Mouse (Mus musculus): ENCODE measurements around the gene Klk11. TPM values are rescaled to one million over a fixed set of nuclear protein-coding genes. Genes with fewer than 3 reads are reported as not detected.

The Klk11 gene
- polyA plus RNA-seq (2015; fragmentation: Illumina TruSeq; extraction: RNeasy Lipid Tissue Mini Kit (QIAGEN cat#74804); ENCODE audit: low read depth, low replicate concordance) = not detected

DNA sequence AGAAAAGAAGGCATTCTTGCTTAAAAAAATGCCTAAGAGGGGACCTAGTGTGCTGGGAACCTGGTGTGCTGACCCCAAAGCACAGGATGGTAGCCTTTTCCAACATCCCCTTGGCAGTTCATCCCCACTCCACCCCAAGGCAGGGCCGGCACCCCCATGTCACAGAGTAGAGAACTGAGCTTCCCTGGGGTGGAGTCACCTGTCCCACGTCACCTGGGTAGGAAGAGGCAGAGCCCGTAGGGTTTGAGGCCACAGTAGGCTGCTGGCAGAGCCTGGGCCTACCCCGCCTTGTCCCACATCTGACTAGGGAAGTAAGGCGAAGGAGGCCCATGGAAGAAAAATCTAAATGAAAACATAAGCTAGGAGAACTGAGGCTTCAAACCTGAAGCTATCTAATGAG, at the start of gene Klk11:
Gene Klk11, plus strand, starts transcription at position 241 of the 400 bp plus-strand sequence.

DNA sequence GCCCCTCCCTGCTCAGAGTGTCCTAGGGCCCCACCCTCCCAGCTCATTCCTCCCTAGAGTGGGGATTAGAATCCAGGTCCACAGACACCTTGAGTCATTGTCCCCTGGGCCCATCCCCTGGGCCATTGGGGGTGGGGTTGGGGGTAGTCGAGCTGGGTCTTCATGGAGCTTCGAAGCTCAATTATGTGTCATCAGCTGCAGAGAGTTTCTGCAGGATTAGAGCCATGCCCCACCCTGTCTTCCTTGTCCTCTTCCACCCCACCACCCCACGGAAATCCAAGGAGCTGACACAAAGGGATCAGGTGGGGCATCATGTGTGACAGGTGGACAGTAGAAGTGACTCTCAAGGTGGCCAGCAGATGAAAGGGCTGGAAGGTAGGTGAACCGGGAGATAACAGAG, 5.8 kb upstream of the Klk11 start, which contains the start of gene Klk12:
Gene Klk12, plus strand, starts transcription at position 301 of the 400 bp plus-strand sequence.

DNA sequence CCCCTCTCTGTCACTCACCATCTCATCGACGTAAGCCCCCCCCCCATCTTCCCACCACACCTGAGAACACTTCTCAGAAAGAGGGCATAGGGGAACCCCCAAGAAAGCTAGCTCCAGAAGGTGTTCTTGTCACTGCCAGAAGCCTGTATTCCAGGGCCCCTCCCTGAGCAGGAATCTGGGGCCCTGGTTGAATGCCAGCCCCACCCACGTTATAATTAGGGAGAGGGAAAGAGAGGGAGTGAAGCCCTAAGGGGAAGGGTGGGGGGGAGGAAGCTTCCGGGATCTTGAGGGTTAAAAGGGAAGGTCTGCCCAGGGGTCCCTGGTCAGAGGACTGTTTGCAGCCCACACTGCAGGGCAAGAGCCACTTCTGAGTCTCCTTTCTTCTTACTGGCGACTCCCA, 6.3 kb downstream of the Klk11 start, which contains the start of gene Klk10:
Gene Klk10, plus strand, starts transcription at position 290 of the 400 bp plus-strand sequence.

DNA sequence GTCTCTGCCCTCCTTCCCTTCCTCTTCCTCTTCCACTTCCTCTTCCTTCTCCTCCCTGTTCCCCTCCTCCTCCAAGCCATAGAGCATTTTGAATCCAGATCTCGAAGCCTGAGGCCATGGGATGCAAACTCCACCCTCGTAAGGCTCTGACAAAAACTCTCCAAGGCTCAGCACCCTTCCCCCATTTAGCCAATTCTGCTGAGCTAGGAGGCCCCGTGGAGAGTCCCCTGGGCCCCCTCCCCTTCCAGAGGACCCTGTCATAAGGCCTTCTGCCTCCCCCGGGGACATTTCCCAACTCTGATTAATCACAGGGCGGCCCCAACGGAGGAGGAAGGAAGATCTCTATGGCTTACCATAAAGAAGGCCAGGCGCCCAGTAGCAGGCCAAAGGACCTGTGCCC, 17.2 kb downstream of the Klk11 start, which contains the start of gene Klk9:
Gene Klk9, plus strand, starts transcription at position 301 of the 400 bp plus-strand sequence.

DNA sequence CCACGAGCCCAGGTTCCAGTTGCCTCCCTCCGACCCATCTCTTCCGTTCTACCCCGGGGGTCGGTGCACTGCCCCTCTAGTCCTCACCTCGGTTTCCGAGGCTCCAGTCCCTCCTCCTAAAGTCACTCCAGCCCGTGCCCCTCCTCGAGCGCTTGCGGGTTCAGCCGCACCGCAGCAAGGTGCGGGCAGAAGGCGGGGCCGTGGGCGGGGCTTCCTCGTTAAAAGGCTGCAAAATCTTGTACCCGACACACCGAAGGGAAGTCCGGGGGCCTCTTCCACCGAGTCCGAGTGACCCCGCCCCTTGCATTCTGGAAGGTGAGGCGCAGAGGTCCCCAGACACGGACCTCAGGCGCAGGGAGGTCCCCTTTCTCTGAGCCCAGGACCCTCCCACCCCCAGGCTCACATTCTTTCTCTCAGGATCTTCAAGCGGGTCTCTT, 22.9 kb downstream of the Klk11 start, which contains the start of gene Klk8:
Gene Klk8, plus strand, starts transcription at position 245 of the 437 bp plus-strand sequence.

DNA sequence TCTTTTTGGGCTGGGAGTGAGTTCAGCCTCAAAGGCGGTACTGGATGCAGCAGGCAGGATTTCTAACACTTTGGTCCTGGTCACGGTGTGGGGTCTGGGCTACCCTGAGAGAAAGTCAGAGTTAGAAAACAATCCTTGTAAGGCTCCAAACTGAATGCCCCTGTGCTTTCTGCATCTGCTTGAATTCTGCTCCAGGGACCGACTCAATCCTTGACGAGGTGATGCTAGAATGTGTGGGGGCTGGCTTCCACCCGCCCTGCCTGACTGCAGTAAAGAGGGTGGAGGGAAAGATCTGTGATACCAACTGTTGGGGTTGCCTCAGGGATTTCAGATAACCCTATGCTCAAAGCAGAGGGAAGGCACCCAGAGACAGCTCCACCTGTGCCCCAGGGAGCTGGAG, 36.6 kb downstream of the Klk11 start, which contains the start of gene Klk7:
Gene Klk7, plus strand, starts transcription at position 301 of the 400 bp plus-strand sequence.

DNA sequence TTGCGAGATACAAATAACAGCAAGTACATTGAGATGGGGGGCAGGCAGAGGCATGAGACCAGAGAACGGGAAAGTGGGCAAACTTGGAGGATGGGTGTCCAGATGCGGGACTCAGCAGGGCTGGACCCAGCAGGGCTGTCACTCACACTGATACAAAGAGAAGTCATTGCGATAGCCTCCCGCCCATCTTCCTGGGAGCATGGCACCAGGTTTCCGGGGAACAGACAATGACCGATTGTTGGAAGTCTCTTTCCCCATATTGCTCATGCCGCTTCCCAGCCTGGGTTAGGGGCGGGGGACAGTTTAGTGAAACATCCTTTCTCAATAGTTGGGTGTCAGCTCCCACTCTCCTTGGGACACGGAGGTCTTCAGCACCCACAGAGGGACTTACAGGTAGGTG, 49.8 kb downstream of the Klk11 start, which contains the start of gene Klk6:
Gene Klk6, plus strand, starts transcription at position 301 of the 400 bp plus-strand sequence.

Other genes starting within 250 kb of the Klk11 start
- 5.4 TPM for gene Cd33, start 230.2 kb upstream of the Klk11 start, polyA plus RNA-seq (2015; fragmentation: Illumina TruSeq; extraction: RNeasy Lipid Tissue Mini Kit (QIAGEN cat#74804); ENCODE audit: low read depth, low replicate concordance)
- gene Zfp658, start 212.3 kb upstream of the Klk11 start, polyA plus RNA-seq (2015; fragmentation: Illumina TruSeq; extraction: RNeasy Lipid Tissue Mini Kit (QIAGEN cat#74804); ENCODE audit: low read depth, low replicate concordance) = 6.1 TPM
- 13.2 TPM for gene Zfp719, start 195.0 kb upstream of the Klk11 start, polyA plus RNA-seq (2015; fragmentation: Illumina TruSeq; extraction: RNeasy Lipid Tissue Mini Kit (QIAGEN cat#74804); ENCODE audit: low read depth, low replicate concordance)
- not detected for gene Zfp819, start 167.4 kb upstream of the Klk11 start, polyA plus RNA-seq (2015; fragmentation: Illumina TruSeq; extraction: RNeasy Lipid Tissue Mini Kit (QIAGEN cat#74804); ENCODE audit: low read depth, low replicate concordance)
- gene Ceacam18, start 139.9 kb upstream of the Klk11 start, polyA plus RNA-seq (2015; fragmentation: Illumina TruSeq; extraction: RNeasy Lipid Tissue Mini Kit (QIAGEN cat#74804); ENCODE audit: low read depth, low replicate concordance) = not detected
- gene Siglece, start 114.4 kb upstream of the Klk11 start, polyA plus RNA-seq (2015; fragmentation: Illumina TruSeq; extraction: RNeasy Lipid Tissue Mini Kit (QIAGEN cat#74804); ENCODE audit: low read depth, low replicate concordance) = 1.4 TPM
- 6.3 TPM for gene Ctu1, start 102.6 kb upstream of the Klk11 start, polyA plus RNA-seq (2015; fragmentation: Illumina TruSeq; extraction: RNeasy Lipid Tissue Mini Kit (QIAGEN cat#74804); ENCODE audit: low read depth, low replicate concordance)
- gene Klk14, start 84.2 kb upstream of the Klk11 start, polyA plus RNA-seq (2015; fragmentation: Illumina TruSeq; extraction: RNeasy Lipid Tissue Mini Kit (QIAGEN cat#74804); ENCODE audit: low read depth, low replicate concordance) = not detected
- gene Klk13, start 62.0 kb upstream of the Klk11 start, polyA plus RNA-seq (2015; fragmentation: Illumina TruSeq; extraction: RNeasy Lipid Tissue Mini Kit (QIAGEN cat#74804); ENCODE audit: low read depth, low replicate concordance) = not detected
- gene Klk12, start 5.7 kb upstream of the Klk11 start, polyA plus RNA-seq (2015; fragmentation: Illumina TruSeq; extraction: RNeasy Lipid Tissue Mini Kit (QIAGEN cat#74804); ENCODE audit: low read depth, low replicate concordance) = not detected
- not detected for gene Klk10, start 6.4 kb downstream of the Klk11 start, polyA plus RNA-seq (2015; fragmentation: Illumina TruSeq; extraction: RNeasy Lipid Tissue Mini Kit (QIAGEN cat#74804); ENCODE audit: low read depth, low replicate concordance)
- gene Klk9, start 17.3 kb downstream of the Klk11 start, polyA plus RNA-seq (2015; fragmentation: Illumina TruSeq; extraction: RNeasy Lipid Tissue Mini Kit (QIAGEN cat#74804); ENCODE audit: low read depth, low replicate concordance) = not detected
- gene Klk8, start 23.0 kb downstream of the Klk11 start, polyA plus RNA-seq (2015; fragmentation: Illumina TruSeq; extraction: RNeasy Lipid Tissue Mini Kit (QIAGEN cat#74804); ENCODE audit: low read depth, low replicate concordance) = 7.5 TPM
- gene Klk7, start 36.7 kb downstream of the Klk11 start, polyA plus RNA-seq (2015; fragmentation: Illumina TruSeq; extraction: RNeasy Lipid Tissue Mini Kit (QIAGEN cat#74804); ENCODE audit: low read depth, low replicate concordance) = not detected
- gene Klk6, start 49.9 kb downstream of the Klk11 start, polyA plus RNA-seq (2015; fragmentation: Illumina TruSeq; extraction: RNeasy Lipid Tissue Mini Kit (QIAGEN cat#74804); ENCODE audit: low read depth, low replicate concordance) = 13.7 TPM
- gene Klk5, start 67.4 kb downstream of the Klk11 start, polyA plus RNA-seq (2015; fragmentation: Illumina TruSeq; extraction: RNeasy Lipid Tissue Mini Kit (QIAGEN cat#74804); ENCODE audit: low read depth, low replicate concordance) = not detected
- not detected for gene Klk4, start 106.6 kb downstream of the Klk11 start, polyA plus RNA-seq (2015; fragmentation: Illumina TruSeq; extraction: RNeasy Lipid Tissue Mini Kit (QIAGEN cat#74804); ENCODE audit: low read depth, low replicate concordance)
- not detected for gene Klk15, start 159.1 kb downstream of the Klk11 start, polyA plus RNA-seq (2015; fragmentation: Illumina TruSeq; extraction: RNeasy Lipid Tissue Mini Kit (QIAGEN cat#74804); ENCODE audit: low read depth, low replicate concordance)
- gene Klk1b8, start 176.1 kb downstream of the Klk11 start, polyA plus RNA-seq (2015; fragmentation: Illumina TruSeq; extraction: RNeasy Lipid Tissue Mini Kit (QIAGEN cat#74804); ENCODE audit: low read depth, low replicate concordance) = not detected
- gene Klk1b1, start 192.1 kb downstream of the Klk11 start, polyA plus RNA-seq (2015; fragmentation: Illumina TruSeq; extraction: RNeasy Lipid Tissue Mini Kit (QIAGEN cat#74804); ENCODE audit: low read depth, low replicate concordance) = not detected
- gene Klk1b9, start 201.5 kb downstream of the Klk11 start, polyA plus RNA-seq (2015; fragmentation: Illumina TruSeq; extraction: RNeasy Lipid Tissue Mini Kit (QIAGEN cat#74804); ENCODE audit: low read depth, low replicate concordance) = not detected
- gene Klk1b11, start 221.3 kb downstream of the Klk11 start, polyA plus RNA-seq (2015; fragmentation: Illumina TruSeq; extraction: RNeasy Lipid Tissue Mini Kit (QIAGEN cat#74804); ENCODE audit: low read depth, low replicate concordance) = not detected
- not detected for gene Klk1b26, start 237.6 kb downstream of the Klk11 start, polyA plus RNA-seq (2015; fragmentation: Illumina TruSeq; extraction: RNeasy Lipid Tissue Mini Kit (QIAGEN cat#74804); ENCODE audit: low read depth, low replicate concordance)

Measured in brain, adult 10 weeks (tissue).